Mouse (Mus musculus): Measurements from ENCODE around the gene Tshz2. TPM values are rescaled to one million over a fixed set of nuclear protein-coding genes. Genes with fewer than 3 reads are reported as not detected.

Tshz2 gene
- polyA plus RNA-seq, 1 experiment from 2014 or later: 5.9 TPM

GRCm38 (mm10) chr2:170027837-170028236 is 395.0 kb downstream of the Tshz2 start:
- H3K36me3 ChIP-seq (ENCODE audit: control insufficient read depth, insufficient read depth, low read length): no peaks in the 10 kb centered on the region
- H3K27ac ChIP-seq (replicated peaks; ENCODE audit: low read depth, low read length): no peak overlapping the region
- DNase-seq (ENCODE audit: low spot score): no peak
- 90% methylated on average over 7 of the region's 7 CpGs for WGBS
- H3K9ac ChIP-seq (ENCODE audit: low read length): no peak overlapping the region
- ATAC-seq (ENCODE audit: insufficient number of reproducible peaks, low FRiP score, low TSS enrichment, low read depth): no peak
- H3K4me3 ChIP-seq (ENCODE audit: low read depth, low read length): no peak overlapping the region
- no peak overlapping the region for H3K4me2 ChIP-seq (ENCODE audit: low read depth, severe bottlenecking)
- H3K4me1 ChIP-seq (ENCODE audit: control insufficient read depth, insufficient read depth, low read length): peaks cover 6% of the 10 kb centered on the region; the same call in 1 of the 2 replicates
- H3K27me3 ChIP-seq (ENCODE audit: control insufficient read depth, insufficient read depth, low read length): no peaks in the 10 kb centered on the region
- no peaks in the 10 kb centered on the region for H3K9me3 ChIP-seq (ENCODE audit: control insufficient read depth, low read length)

GRCm38 (mm10) chr2:170028488-170029303 is 395.9 kb downstream of the Tshz2 start:
- no peaks in the 10 kb centered on the region for H3K27me3 ChIP-seq (ENCODE audit: control insufficient read depth, insufficient read depth, low read length)
- no peaks in the 10 kb centered on the region for H3K9me3 ChIP-seq (ENCODE audit: control insufficient read depth, low read length)
- DNase-seq (ENCODE audit: low spot score) (no peak), ATAC-seq (ENCODE audit: insufficient number of reproducible peaks, low FRiP score, low TSS enrichment, low read depth) (no peak)
- no peak overlapping the region for H3K9ac ChIP-seq (ENCODE audit: low read length)
- no peak overlapping the region for H3K4me3 ChIP-seq (ENCODE audit: low read depth, low read length)
- H3K36me3 ChIP-seq (ENCODE audit: control insufficient read depth, insufficient read depth, low read length): no peaks in the 10 kb centered on the region
- WGBS: 79% methylated on average over 23 of the region's 24 CpGs
- no peak overlapping the region for H3K4me2 ChIP-seq (ENCODE audit: low read depth, severe bottlenecking)
- peaks cover 3% of the 10 kb centered on the region for H3K4me1 ChIP-seq (ENCODE audit: control insufficient read depth, insufficient read depth, low read length)
- H3K27ac ChIP-seq (replicated peaks; ENCODE audit: low read depth, low read length): no peak overlapping the region

- no peaks in the 10 kb centered on the region for H3K36me3 ChIP-seq (ENCODE audit: control insufficient read depth, insufficient read depth, low read length)
- DNase-seq (ENCODE audit: low spot score): no peak
- H3K9me3 ChIP-seq (ENCODE audit: control insufficient read depth, low read length): no peaks in the 10 kb centered on the region
- H3K27me3 ChIP-seq (ENCODE audit: control insufficient read depth, insufficient read depth, low read length): no peaks in the 10 kb centered on the region
- no peak overlapping the region for H3K27ac ChIP-seq (replicated peaks; ENCODE audit: low read depth, low read length)
- H3K9ac ChIP-seq (ENCODE audit: low read length): no peak overlapping the region
- 84% methylated on average over 10 of the region's 10 CpGs for WGBS
- no peak overlapping the region for H3K4me3 ChIP-seq (ENCODE audit: low read depth, low read length)
- ATAC-seq (ENCODE audit: insufficient number of reproducible peaks, low FRiP score, low TSS enrichment, low read depth): no peak
- H3K4me2 ChIP-seq (ENCODE audit: low read depth, severe bottlenecking): no peak overlapping the region
- H3K4me1 ChIP-seq (ENCODE audit: control insufficient read depth, insufficient read depth, low read length): peaks cover 3% of the 10 kb centered on the region; the same call in 1 of the 2 replicates
Observed at GRCm38 (mm10) chr2:170029304-170029856, 396.6 kb downstream of the Tshz2 start.

GRCm38 (mm10) chr2:170031226-170031625 is 398.4 kb downstream of the Tshz2 start:
- peaks cover 3% of the 10 kb centered on the region; the same call in 1 of the 2 replicates for H3K4me1 ChIP-seq (ENCODE audit: control insufficient read depth, insufficient read depth, low read length)
- ATAC-seq (ENCODE audit: insufficient number of reproducible peaks, low FRiP score, low TSS enrichment, low read depth): no peak
- H3K36me3 ChIP-seq (ENCODE audit: control insufficient read depth, insufficient read depth, low read length): no peaks in the 10 kb centered on the region
- H3K4me3 ChIP-seq (ENCODE audit: low read depth, low read length): no peak overlapping the region
- 56% methylated on average over 12 of the region's 12 CpGs for whole genome bisulfite sequencing
- peak; percentile 53 for DNase-seq (ENCODE audit: low spot score)
- no peak overlapping the region for H3K27ac ChIP-seq (replicated peaks; ENCODE audit: low read depth, low read length)
- H3K9ac ChIP-seq (ENCODE audit: low read length): no peak overlapping the region
- H3K4me2 ChIP-seq (ENCODE audit: low read depth, severe bottlenecking): no peak overlapping the region
- H3K9me3 ChIP-seq (ENCODE audit: control insufficient read depth, low read length): no peaks in the 10 kb centered on the region
- no peaks in the 10 kb centered on the region for H3K27me3 ChIP-seq (ENCODE audit: control insufficient read depth, insufficient read depth, low read length)

- Histone ChIP-seq H3K4me1 (ENCODE audit: control insufficient read depth, insufficient read depth, low read length) (peaks cover 5% of the 10 kb centered on the region), H3K36me3 (ENCODE audit: control insufficient read depth, insufficient read depth, low read length) (no peaks in the 10 kb centered on the region), H3K4me2 (ENCODE audit: low read depth, severe bottlenecking) (no peak overlapping the region), H3K4me3 (ENCODE audit: low read depth, low read length) (no peak overlapping the region), H3K27me3 (ENCODE audit: control insufficient read depth, insufficient read depth, low read length) (no peaks in the 10 kb centered on the region), H3K9me3 (ENCODE audit: control insufficient read depth, low read length) (no peaks in the 10 kb centered on the region), H3K27ac (replicated peaks; ENCODE audit: low read depth, low read length) (no peak overlapping the region), H3K9ac (ENCODE audit: low read length) (no peak overlapping the region)
- ATAC-seq (ENCODE audit: insufficient number of reproducible peaks, low FRiP score, low TSS enrichment, low read depth): no peak
- DNase-seq (ENCODE audit: low spot score): no peak
- WGBS: 78% methylated on average over 8 of the region's 8 CpGs
Observed at GRCm38 (mm10) chr2:170031872-170032271, 399.1 kb downstream of the Tshz2 start.

GRCm38 (mm10) chr2:170033219-170033618 is 400.4 kb downstream of the Tshz2 start:
- no peaks in the 10 kb centered on the region for H3K36me3 ChIP-seq (ENCODE audit: control insufficient read depth, insufficient read depth, low read length)
- no peak overlapping the region for H3K4me3 ChIP-seq (ENCODE audit: low read depth, low read length)
- 74% methylated on average over 5 of the region's 5 CpGs for WGBS
- H3K27ac ChIP-seq (replicated peaks; ENCODE audit: low read depth, low read length): no peak overlapping the region
- ATAC-seq (ENCODE audit: insufficient number of reproducible peaks, low FRiP score, low TSS enrichment, low read depth): no peak
- no peaks in the 10 kb centered on the region for H3K9me3 ChIP-seq (ENCODE audit: control insufficient read depth, low read length)
- H3K27me3 ChIP-seq (ENCODE audit: control insufficient read depth, insufficient read depth, low read length): no peaks in the 10 kb centered on the region
- no peak for DNase-seq (ENCODE audit: low spot score)
- H3K4me2 ChIP-seq (ENCODE audit: low read depth, severe bottlenecking): no peak overlapping the region
- peaks cover 7% of the 10 kb centered on the region for H3K4me1 ChIP-seq (ENCODE audit: control insufficient read depth, insufficient read depth, low read length)
- H3K9ac ChIP-seq (ENCODE audit: low read length): no peak overlapping the region

- no peak overlapping the region for H3K4me3 ChIP-seq (ENCODE audit: low read depth, low read length)
- WGBS: 94% methylated on average over 11 of the region's 11 CpGs
- no peak overlapping the region for H3K9ac ChIP-seq (ENCODE audit: low read length)
- H3K4me2 ChIP-seq (ENCODE audit: low read depth, severe bottlenecking): no peak overlapping the region
- no peak overlapping the region for H3K27ac ChIP-seq (replicated peaks; ENCODE audit: low read depth, low read length)
- ATAC-seq (ENCODE audit: insufficient number of reproducible peaks, low FRiP score, low TSS enrichment, low read depth): no peak
- H3K9me3 ChIP-seq (ENCODE audit: control insufficient read depth, low read length): no peaks in the 10 kb centered on the region
- H3K36me3 ChIP-seq (ENCODE audit: control insufficient read depth, insufficient read depth, low read length): no peaks in the 10 kb centered on the region
- DNase-seq (ENCODE audit: low spot score): no peak
- peaks cover 7% of the 10 kb centered on the region for H3K4me1 ChIP-seq (ENCODE audit: control insufficient read depth, insufficient read depth, low read length)
- no peaks in the 10 kb centered on the region for H3K27me3 ChIP-seq (ENCODE audit: control insufficient read depth, insufficient read depth, low read length)
Observed at GRCm38 (mm10) chr2:170034794-170035193, 402.0 kb downstream of the Tshz2 start.

GRCm38 (mm10) chr2:170036791-170037241 is 404.0 kb downstream of the Tshz2 start:
- 46% methylated on average over 11 of the region's 11 CpGs for WGBS
- Histone ChIP-seq H3K9me3 (ENCODE audit: control insufficient read depth, low read length) (no peaks in the 10 kb centered on the region), H3K4me3 (ENCODE audit: low read depth, low read length) (no peak overlapping the region), H3K9ac (ENCODE audit: low read length) (no peak overlapping the region), H3K4me2 (ENCODE audit: low read depth, severe bottlenecking) (no peak overlapping the region), H3K27me3 (ENCODE audit: control insufficient read depth, insufficient read depth, low read length) (no peaks in the 10 kb centered on the region), H3K4me1 (ENCODE audit: control insufficient read depth, insufficient read depth, low read length) (peaks cover 7% of the 10 kb centered on the region), H3K27ac (replicated peaks; ENCODE audit: low read depth, low read length) (no peak overlapping the region), H3K36me3 (ENCODE audit: control insufficient read depth, insufficient read depth, low read length) (no peaks in the 10 kb centered on the region)
- ATAC-seq (ENCODE audit: insufficient number of reproducible peaks, low FRiP score, low TSS enrichment, low read depth): no peak
- DNase-seq (ENCODE audit: low spot score): no peak
